Mouse (Mus musculus): ENCODE data around the gene Htt. TPM values are rescaled to one million over a fixed set of nuclear protein-coding genes. Genes with fewer than 3 reads are reported as not detected.

The Htt gene
- polyA plus RNA-seq, 1 experiment from 2014 or later: 24.6 TPM

DNA sequence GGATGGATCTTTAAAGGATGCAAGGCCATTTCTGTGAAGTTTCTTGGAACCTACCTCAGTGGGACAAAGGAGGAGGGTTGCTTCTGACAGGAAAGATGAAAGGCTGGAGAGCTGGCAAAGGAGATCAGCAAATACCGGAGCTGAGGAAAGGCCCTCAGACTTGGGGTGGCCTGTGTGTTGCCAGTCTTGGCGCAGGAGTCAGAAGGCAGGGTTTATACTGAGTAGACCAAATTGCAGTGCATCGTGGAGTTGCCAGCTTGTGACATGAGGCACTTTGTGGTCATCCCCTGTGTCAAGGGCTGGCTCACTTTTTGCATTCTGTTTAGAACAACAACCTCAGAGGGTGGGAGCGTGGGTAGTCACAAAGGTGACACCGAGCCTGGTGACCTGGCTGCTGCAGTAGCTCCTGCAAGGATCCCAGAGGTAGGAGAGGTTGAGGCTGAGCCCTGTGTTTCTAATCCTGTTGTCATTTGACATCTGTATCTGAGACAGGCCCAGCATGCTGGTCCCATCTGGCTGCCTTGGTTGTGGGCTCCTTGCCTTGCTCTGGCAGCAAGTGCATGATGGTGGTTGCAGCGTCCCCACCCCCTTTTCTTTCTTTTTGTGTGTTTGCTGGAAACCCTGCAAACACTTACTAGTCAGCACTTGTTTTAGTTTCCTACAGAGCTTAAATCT, 189.1 kb downstream of the Htt start:
- 76% methylated on average over 6 of the region's 6 CpGs for WGBS
- Histone ChIP-seq H3K4me3 (ENCODE audit: low read depth, low read length) (peak overlapping the region; percentile 89), H3K4me2 (replicated peaks; ENCODE audit: low read depth, low read length) (peak overlapping the region; percentile 69), H3K9me3 (ENCODE audit: control insufficient read depth, low read length) (no peaks in the 10 kb centered on the region; the same call in 1 of the 2 replicates), H3K9ac (ENCODE audit: low read depth, low read length) (peak overlapping the region; percentile 95; the same call in 1 of the 2 replicates), H3K27me3 (ENCODE audit: control insufficient read depth, insufficient read depth, low read length) (no peaks in the 10 kb centered on the region), H3K36me3 (ENCODE audit: control insufficient read depth, insufficient read depth, low read length) (peaks cover 2% of the 10 kb centered on the region; the same call in 1 of the 2 replicates), H3K4me1 (replicated peaks; ENCODE audit: control insufficient read depth, insufficient read depth, low read length) (peaks cover 8% of the 10 kb centered on the region), H3K27ac (ENCODE audit: low read depth, low read length) (no peak overlapping the region)
- DNase-seq (ENCODE audit: low spot score) (peak; percentile 19), ATAC-seq (ENCODE audit: low FRiP score) (no peak)

DNA sequence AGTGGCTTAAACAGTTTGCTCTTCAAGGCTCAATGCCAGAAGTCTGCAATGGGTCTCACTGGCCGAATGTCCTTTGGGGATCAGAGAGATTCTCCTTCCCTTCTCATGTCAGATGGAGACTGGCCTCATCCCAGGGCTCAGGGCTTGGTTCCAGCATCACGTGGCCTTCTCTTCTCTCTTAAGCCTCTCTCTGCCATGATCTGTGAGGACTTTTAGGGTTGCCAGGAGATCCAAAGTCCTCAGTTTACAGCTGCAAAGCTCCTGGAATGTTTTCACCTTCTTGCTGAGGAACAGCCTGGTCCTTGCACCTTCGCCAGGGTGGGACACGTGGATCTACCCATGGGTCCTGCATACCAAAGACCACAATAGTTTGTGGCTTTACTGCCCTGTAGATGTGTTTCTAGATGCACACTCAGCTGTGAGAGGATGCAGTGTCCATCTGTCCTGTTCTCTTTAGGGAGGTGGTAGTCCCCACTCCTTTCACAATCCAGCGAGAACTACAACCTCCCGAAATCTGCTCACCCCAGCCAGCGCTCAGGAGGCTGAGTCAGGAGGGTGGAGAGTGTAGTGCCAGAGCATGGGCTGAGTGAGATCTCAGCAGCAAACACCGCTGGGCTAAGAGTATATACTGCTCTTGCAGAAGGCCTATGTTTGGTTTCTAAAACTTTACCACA, 189.8 kb downstream of the Htt start:
- Histone ChIP-seq H3K4me2 (replicated peaks; ENCODE audit: low read depth, low read length) (peak overlapping the region; percentile 69; the same call in 1 of the 2 replicates), H3K27me3 (ENCODE audit: control insufficient read depth, insufficient read depth, low read length) (no peaks in the 10 kb centered on the region), H3K4me3 (ENCODE audit: low read depth, low read length) (no peak overlapping the region), H3K9me3 (ENCODE audit: control insufficient read depth, low read length) (no peaks in the 10 kb centered on the region; the same call in 1 of the 2 replicates), H3K4me1 (replicated peaks; ENCODE audit: control insufficient read depth, insufficient read depth, low read length) (peaks cover 8% of the 10 kb centered on the region), H3K27ac (ENCODE audit: low read depth, low read length) (no peak overlapping the region), H3K36me3 (ENCODE audit: control insufficient read depth, insufficient read depth, low read length) (peaks cover 2% of the 10 kb centered on the region; the same call in 1 of the 2 replicates), H3K9ac (ENCODE audit: low read depth, low read length) (no peak overlapping the region; the same call in 1 of the 2 replicates)
- 97% methylated on average over 8 of the region's 8 CpGs for WGBS
- DNase-seq (ENCODE audit: low spot score) (no peak), ATAC-seq (ENCODE audit: low FRiP score) (no peak)

DNA sequence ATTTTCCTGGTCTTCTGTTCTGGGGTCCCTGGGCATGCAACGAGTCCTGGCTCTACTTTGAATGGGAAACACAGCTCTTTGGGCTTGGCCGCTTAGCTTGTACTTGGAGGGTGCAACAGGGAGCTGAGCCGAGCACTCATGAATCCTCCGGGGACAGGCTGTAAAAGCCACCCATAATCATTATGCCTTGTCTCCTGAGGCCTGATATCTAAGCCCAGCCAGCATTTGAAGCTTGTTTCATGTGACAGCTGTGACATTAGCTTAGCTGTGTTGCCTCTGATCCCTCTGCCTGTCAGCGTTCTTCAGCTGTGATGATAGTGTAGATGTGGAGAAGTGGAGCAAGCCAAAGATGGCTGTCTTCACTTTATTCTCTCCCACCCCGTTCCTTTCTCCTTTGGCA, 193.0 kb downstream of the Htt start:
- Histone ChIP-seq H3K9me3 (ENCODE audit: control insufficient read depth, low read length) (no peaks in the 10 kb centered on the region; the same call in 1 of the 2 replicates), H3K27me3 (ENCODE audit: control insufficient read depth, insufficient read depth, low read length) (no peaks in the 10 kb centered on the region), H3K4me2 (replicated peaks; ENCODE audit: low read depth, low read length) (no peak overlapping the region), H3K4me3 (ENCODE audit: low read depth, low read length) (no peak overlapping the region), H3K36me3 (ENCODE audit: control insufficient read depth, insufficient read depth, low read length) (peaks cover 2% of the 10 kb centered on the region; the same call in 1 of the 2 replicates), H3K9ac (ENCODE audit: low read depth, low read length) (no peak overlapping the region), H3K4me1 (replicated peaks; ENCODE audit: control insufficient read depth, insufficient read depth, low read length) (peaks cover 8% of the 10 kb centered on the region), H3K27ac (ENCODE audit: low read depth, low read length) (no peak overlapping the region)
- no peak for ATAC-seq (ENCODE audit: low FRiP score)
- no peak for DNase-seq (ENCODE audit: low spot score)
- 87% methylated on average over 6 of the region's 6 CpGs for WGBS

DNA sequence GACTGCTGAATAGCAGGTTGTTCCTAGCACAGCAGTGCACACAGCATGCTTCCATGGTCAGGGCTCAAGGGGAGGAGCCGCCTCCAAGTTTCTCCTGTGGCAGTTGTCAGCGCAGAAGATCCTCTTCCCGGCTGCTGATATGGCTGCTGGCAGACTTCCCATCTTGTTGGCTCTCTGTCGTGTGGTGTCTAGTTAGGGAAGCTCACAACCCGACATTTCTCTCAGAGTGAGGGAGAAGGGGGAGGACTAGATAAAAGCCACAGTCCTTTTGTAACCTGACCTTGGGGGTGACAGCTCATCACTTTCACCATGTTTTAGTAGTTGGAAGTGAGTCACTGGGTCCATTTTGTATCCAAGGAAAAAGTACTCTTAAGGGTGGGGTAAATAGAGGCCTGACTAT, 194.1 kb downstream of the Htt start:
- DNase-seq (ENCODE audit: low spot score): no peak
- H3K4me2 ChIP-seq (replicated peaks; ENCODE audit: low read depth, low read length): no peak overlapping the region
- ATAC-seq (ENCODE audit: low FRiP score): no peak
- H3K9ac ChIP-seq (ENCODE audit: low read depth, low read length): no peak overlapping the region
- peaks cover 5% of the 10 kb centered on the region for H3K4me1 ChIP-seq (replicated peaks; ENCODE audit: control insufficient read depth, insufficient read depth, low read length)
- H3K27ac ChIP-seq (ENCODE audit: low read depth, low read length): no peak overlapping the region
- H3K9me3 ChIP-seq (ENCODE audit: control insufficient read depth, low read length): no peaks in the 10 kb centered on the region; the same call in 1 of the 2 replicates
- no peaks in the 10 kb centered on the region for H3K27me3 ChIP-seq (ENCODE audit: control insufficient read depth, insufficient read depth, low read length)
- 66% methylated on average over 5 of the region's 5 CpGs for WGBS
- peaks cover 2% of the 10 kb centered on the region; the same call in 1 of the 2 replicates for H3K36me3 ChIP-seq (ENCODE audit: control insufficient read depth, insufficient read depth, low read length)
- no peak overlapping the region for H3K4me3 ChIP-seq (ENCODE audit: low read depth, low read length)

DNA sequence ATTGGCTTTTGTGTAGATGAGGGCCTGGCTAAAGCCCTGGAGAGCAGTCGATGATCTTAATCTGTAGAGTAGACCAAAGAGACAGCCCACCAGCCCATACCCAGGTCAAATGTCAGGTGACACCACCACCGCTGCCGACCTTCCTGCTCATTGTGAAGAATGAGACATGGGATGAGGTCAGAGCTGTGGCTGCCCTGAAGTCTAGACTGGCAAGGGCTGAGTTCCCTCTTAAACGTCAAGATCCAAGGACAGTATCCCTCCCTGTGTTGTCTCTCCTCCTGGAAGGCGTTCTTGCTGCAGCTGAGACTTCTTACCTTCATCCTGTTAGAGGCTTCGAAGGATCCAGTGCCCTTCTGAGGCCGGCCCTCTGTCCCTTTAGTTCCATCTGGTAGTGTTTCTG, 194.6 kb downstream of the Htt start:
- 77% methylated on average over 7 of the region's 7 CpGs for WGBS
- Histone ChIP-seq H3K9me3 (ENCODE audit: control insufficient read depth, low read length) (no peaks in the 10 kb centered on the region; the same call in 1 of the 2 replicates), H3K9ac (ENCODE audit: low read depth, low read length) (no peak overlapping the region), H3K4me1 (replicated peaks; ENCODE audit: control insufficient read depth, insufficient read depth, low read length) (peaks cover 2% of the 10 kb centered on the region), H3K36me3 (ENCODE audit: control insufficient read depth, insufficient read depth, low read length) (peaks cover 2% of the 10 kb centered on the region; the same call in 1 of the 2 replicates), H3K4me2 (replicated peaks; ENCODE audit: low read depth, low read length) (no peak overlapping the region), H3K27me3 (ENCODE audit: control insufficient read depth, insufficient read depth, low read length) (no peaks in the 10 kb centered on the region), H3K27ac (ENCODE audit: low read depth, low read length) (no peak overlapping the region), H3K4me3 (ENCODE audit: low read depth, low read length) (no peak overlapping the region)
- ATAC-seq (ENCODE audit: low FRiP score) (no peak), DNase-seq (ENCODE audit: low spot score) (no peak)

DNA sequence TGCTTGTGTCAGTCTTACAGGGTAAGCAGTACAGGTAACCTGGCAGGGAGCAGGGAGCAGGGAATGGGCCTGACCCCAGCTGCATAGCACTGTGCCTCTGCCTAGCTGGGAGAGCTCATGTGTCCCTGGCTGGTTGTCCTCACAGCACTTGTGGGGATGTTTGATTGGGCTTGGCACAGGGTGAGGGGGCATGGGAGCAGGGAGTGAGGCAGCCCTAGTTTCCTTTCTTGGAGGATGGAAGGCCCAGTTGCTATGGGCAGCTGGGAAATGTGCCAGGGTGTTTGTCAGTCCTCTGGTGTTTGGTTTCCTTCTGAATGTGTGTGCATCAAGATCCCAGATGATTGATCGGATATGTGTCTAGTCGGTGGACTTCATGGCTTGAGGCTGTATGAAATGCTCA, 195.5 kb downstream of the Htt start:
- ATAC-seq (ENCODE audit: low FRiP score): no peak
- 91% methylated on average over 2 of the region's 2 CpGs for WGBS
- H3K4me2 ChIP-seq (replicated peaks; ENCODE audit: low read depth, low read length): no peak overlapping the region

DNA sequence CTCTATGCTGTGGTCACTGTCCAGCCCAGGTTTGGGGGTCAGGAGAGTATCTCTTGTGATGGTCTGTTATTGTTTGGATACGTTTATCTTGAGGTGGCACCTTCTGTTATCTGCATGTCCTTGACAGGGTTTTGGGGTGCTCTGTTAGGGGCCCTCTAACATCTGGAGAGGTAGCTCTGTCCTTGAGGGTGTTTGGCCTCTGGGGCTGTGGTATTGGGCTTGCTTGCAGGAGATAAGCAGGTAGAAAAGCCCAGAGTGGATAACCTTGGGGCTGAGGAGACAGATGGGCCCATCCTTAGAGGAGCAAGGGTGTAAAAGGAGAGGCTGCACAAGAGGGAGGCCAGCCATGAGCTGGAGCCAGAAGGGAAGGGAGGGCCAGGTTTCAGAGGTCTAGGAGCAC, 198.5 kb downstream of the Htt start:
- no peaks in the 10 kb centered on the region; the same call in 1 of the 2 replicates for H3K4me1 ChIP-seq (replicated peaks; ENCODE audit: control insufficient read depth, insufficient read depth, low read length)
- no peak overlapping the region for H3K4me3 ChIP-seq (ENCODE audit: low read depth, low read length)
- 87% methylated on average over 1 of the region's 1 CpGs for WGBS
- no peaks in the 10 kb centered on the region for H3K36me3 ChIP-seq (ENCODE audit: control insufficient read depth, insufficient read depth, low read length)
- no peak overlapping the region for H3K27ac ChIP-seq (ENCODE audit: low read depth, low read length)
- ATAC-seq (ENCODE audit: low FRiP score): no peak
- no peak for DNase-seq (ENCODE audit: low spot score)
- H3K27me3 ChIP-seq (ENCODE audit: control insufficient read depth, insufficient read depth, low read length): no peaks in the 10 kb centered on the region
- H3K9me3 ChIP-seq (ENCODE audit: control insufficient read depth, low read length): no peaks in the 10 kb centered on the region
- no peak overlapping the region for H3K9ac ChIP-seq (ENCODE audit: low read depth, low read length)
- H3K4me2 ChIP-seq (replicated peaks; ENCODE audit: low read depth, low read length): no peak overlapping the region

More for the DNA sequence above, 195.5 kb downstream of the Htt start:
- Histone ChIP-seq H3K9ac (ENCODE audit: low read depth, low read length) (no peak overlapping the region), H3K9me3 (ENCODE audit: control insufficient read depth, low read length) (no peaks in the 10 kb centered on the region), H3K4me3 (ENCODE audit: low read depth, low read length) (no peak overlapping the region), H3K27ac (ENCODE audit: low read depth, low read length) (no peak overlapping the region), H3K27me3 (ENCODE audit: control insufficient read depth, insufficient read depth, low read length) (no peaks in the 10 kb centered on the region), H3K4me1 (replicated peaks; ENCODE audit: control insufficient read depth, insufficient read depth, low read length) (peaks cover 2% of the 10 kb centered on the region), H3K36me3 (ENCODE audit: control insufficient read depth, insufficient read depth, low read length) (peaks cover 2% of the 10 kb centered on the region; the same call in 1 of the 2 replicates)
- no peak for DNase-seq (ENCODE audit: low spot score)

Measured in hindbrain, embryonic 11.5 days (tissue).